Mouse (Mus musculus): Measurements from ENCODE around the gene Hint3. TPM values are rescaled to one million over a fixed set of nuclear protein-coding genes. Genes with fewer than 3 reads are reported as not detected.

The Hint3 gene
- 21.9 and 25.4 TPM in 2 replicates for polyA plus RNA-seq (2014; fragmentation: Nextera tagmentation; extraction: Ambion mirVana)

GRCm38 (mm10) chr10:30629513-30629912 is at the start of gene Hint3:
TSS of gene Hint3 (minus strand) at chr10:30629632.
- Histone ChIP-seq H3K4me1 (replicated peaks; ENCODE audit: control insufficient read depth, insufficient read depth, low read length) (no peaks in the 10 kb centered on the region), H3K27me3 (replicated peaks; ENCODE audit: control insufficient read depth, insufficient read depth, low read length) (no peaks in the 10 kb centered on the region), H3K27ac (ENCODE audit: low read depth) (no peak within 1 kb of the TSS), H3K9ac (ENCODE audit: low read length) (no peak within 1 kb of the TSS), H3K4me2 (ENCODE audit: low read length) (no peak within 1 kb of the TSS), H3K4me3 (ENCODE audit: low read depth, low read length) (no peak within 1 kb of the TSS), H3K36me3 (ENCODE audit: control insufficient read depth, insufficient read depth, low read length) (no peaks in the 10 kb centered on the region), H3K9me3 (ENCODE audit: control insufficient read depth, low read length) (no peaks in the 10 kb centered on the region)
- DNase-seq (ENCODE audit: low spot score) (no peak), ATAC-seq (replicated peaks; ENCODE audit: low FRiP score, low TSS enrichment, low read depth) (no peak)
- WGBS = 79% methylated on average over 3 of the region's 3 CpGs

- ATAC-seq (replicated peaks; ENCODE audit: low FRiP score, low TSS enrichment, low read depth) = no peak
- WGBS = 71% methylated on average over 2 of the region's 2 CpGs
- no peaks in the 10 kb centered on the region for H3K27me3 ChIP-seq (replicated peaks; ENCODE audit: control insufficient read depth, insufficient read depth, low read length)
Observed at GRCm38 (mm10) chr10:30678051-30678450, 48.6 kb upstream of the Hint3 start.

GRCm38 (mm10) chr10:30674825-30675224 is 45.4 kb upstream of the Hint3 start:
- ATAC-seq (replicated peaks; ENCODE audit: low FRiP score, low TSS enrichment, low read depth) (no peak), DNase-seq (ENCODE audit: low spot score) (no peak)
- no peaks in the 10 kb centered on the region for H3K27me3 ChIP-seq (replicated peaks; ENCODE audit: control insufficient read depth, insufficient read depth, low read length)
- no peaks in the 10 kb centered on the region for H3K4me1 ChIP-seq (replicated peaks; ENCODE audit: control insufficient read depth, insufficient read depth, low read length)
- no peaks in the 10 kb centered on the region for H3K36me3 ChIP-seq (ENCODE audit: control insufficient read depth, insufficient read depth, low read length)
- no peaks in the 10 kb centered on the region for H3K9me3 ChIP-seq (ENCODE audit: control insufficient read depth, low read length)
- H3K4me2 ChIP-seq (ENCODE audit: low read length) = no peak overlapping the region
- WGBS = 88% methylated on average over 3 of the region's 3 CpGs
- H3K4me3 ChIP-seq (ENCODE audit: low read depth, low read length) = no peak overlapping the region
- H3K27ac ChIP-seq (ENCODE audit: low read depth) = no peak overlapping the region
- no peak overlapping the region for H3K9ac ChIP-seq (ENCODE audit: low read length)

More at GRCm38 (mm10) chr10:30678051-30678450, 48.6 kb upstream of the Hint3 start:
- Histone ChIP-seq H3K4me1 (replicated peaks; ENCODE audit: control insufficient read depth, insufficient read depth, low read length) (no peaks in the 10 kb centered on the region), H3K36me3 (ENCODE audit: control insufficient read depth, insufficient read depth, low read length) (no peaks in the 10 kb centered on the region), H3K27ac (ENCODE audit: low read depth) (no peak overlapping the region), H3K9me3 (ENCODE audit: control insufficient read depth, low read length) (no peaks in the 10 kb centered on the region), H3K9ac (ENCODE audit: low read length) (no peak overlapping the region), H3K4me2 (ENCODE audit: low read length) (no peak overlapping the region), H3K4me3 (ENCODE audit: low read depth, low read length) (no peak overlapping the region)
- DNase-seq (ENCODE audit: low spot score) = no peak

- H3K27ac ChIP-seq (ENCODE audit: low read depth) = no peak overlapping the region
- DNase-seq (ENCODE audit: low spot score) (no peak), ATAC-seq (replicated peaks; ENCODE audit: low FRiP score, low TSS enrichment, low read depth) (no peak)
- no peaks in the 10 kb centered on the region for H3K27me3 ChIP-seq (replicated peaks; ENCODE audit: control insufficient read depth, insufficient read depth, low read length)
- no peaks in the 10 kb centered on the region for H3K36me3 ChIP-seq (ENCODE audit: control insufficient read depth, insufficient read depth, low read length)
- 91% methylated on average over 2 of the region's 2 CpGs for WGBS
- H3K9me3 ChIP-seq (ENCODE audit: control insufficient read depth, low read length) = no peaks in the 10 kb centered on the region
- H3K4me2 ChIP-seq (ENCODE audit: low read length) = no peak overlapping the region
- H3K4me3 ChIP-seq (ENCODE audit: low read depth, low read length) = no peak overlapping the region
- H3K9ac ChIP-seq (ENCODE audit: low read length) = no peak overlapping the region
- no peaks in the 10 kb centered on the region for H3K4me1 ChIP-seq (replicated peaks; ENCODE audit: control insufficient read depth, insufficient read depth, low read length)
Observed at GRCm38 (mm10) chr10:30666580-30666979, 37.1 kb upstream of the Hint3 start.

- H3K9ac ChIP-seq (ENCODE audit: low read length) = no peak overlapping the region
- 89% methylated on average over 6 of the region's 6 CpGs for WGBS
- no peak overlapping the region for H3K4me2 ChIP-seq (ENCODE audit: low read length)
- H3K4me3 ChIP-seq (ENCODE audit: low read depth, low read length) = no peak overlapping the region
- 0 out of 2 replicates have a peak, but pooled peaks cover 2% of the 10 kb centered on the region for H3K4me1 ChIP-seq (replicated peaks; ENCODE audit: control insufficient read depth, insufficient read depth, low read length)
- DNase-seq (ENCODE audit: low spot score) (no peak), ATAC-seq (replicated peaks; ENCODE audit: low FRiP score, low TSS enrichment, low read depth) (no peak)
- H3K9me3 ChIP-seq (ENCODE audit: control insufficient read depth, low read length) = no peaks in the 10 kb centered on the region
- H3K36me3 ChIP-seq (ENCODE audit: control insufficient read depth, insufficient read depth, low read length) = peaks cover 7% of the 10 kb centered on the region; the same call in 1 of the 2 replicates
- H3K27ac ChIP-seq (ENCODE audit: low read depth) = no peak overlapping the region
- H3K27me3 ChIP-seq (replicated peaks; ENCODE audit: control insufficient read depth, insufficient read depth, low read length) = no peaks in the 10 kb centered on the region
Observed at GRCm38 (mm10) chr10:30660564-30661328, 31.3 kb upstream of the Hint3 start.

GRCm38 (mm10) chr10:30655655-30656054 is 26.2 kb upstream of the Hint3 start:
- DNase-seq (ENCODE audit: low spot score) = peak; percentile 61
- WGBS = 11% methylated on average over 5 of the region's 5 CpGs

GRCm38 (mm10) chr10:30647681-30648080 is 18.2 kb upstream of the Hint3 start:
- 46% methylated on average over 2 of the region's 2 CpGs for WGBS
- no peak for ATAC-seq (replicated peaks; ENCODE audit: low FRiP score, low TSS enrichment, low read depth)

More at GRCm38 (mm10) chr10:30655655-30656054, 26.2 kb upstream of the Hint3 start:
- Histone ChIP-seq H3K4me2 (ENCODE audit: low read length) (peak overlapping the region; percentile 53), H3K36me3 (ENCODE audit: control insufficient read depth, insufficient read depth, low read length) (peaks cover 22% of the 10 kb centered on the region; the same call in 1 of the 2 replicates), H3K27me3 (replicated peaks; ENCODE audit: control insufficient read depth, insufficient read depth, low read length) (no peaks in the 10 kb centered on the region), H3K9me3 (ENCODE audit: control insufficient read depth, low read length) (no peaks in the 10 kb centered on the region), H3K9ac (ENCODE audit: low read length) (peak overlapping the region; percentile 30; the same call in 1 of the 2 replicates), H3K4me1 (replicated peaks; ENCODE audit: control insufficient read depth, insufficient read depth, low read length) (peaks cover 13% of the 10 kb centered on the region; the same call in 1 of the 2 replicates), H3K27ac (ENCODE audit: low read depth) (peak overlapping the region; percentile 22; the same call in 1 of the 2 replicates), H3K4me3 (ENCODE audit: low read depth, low read length) (peak overlapping the region; percentile 25)
- ATAC-seq (replicated peaks; ENCODE audit: low FRiP score, low TSS enrichment, low read depth) = peak; percentile 60

GRCm38 (mm10) chr10:30638216-30638615 is 8.8 kb upstream of the Hint3 start:
- H3K27me3 ChIP-seq (replicated peaks; ENCODE audit: control insufficient read depth, insufficient read depth, low read length) = no peaks in the 10 kb centered on the region
- ATAC-seq (replicated peaks; ENCODE audit: low FRiP score, low TSS enrichment, low read depth) (no peak), DNase-seq (ENCODE audit: low spot score) (no peak)
- H3K27ac ChIP-seq (ENCODE audit: low read depth) = no peak overlapping the region
- no peaks in the 10 kb centered on the region for H3K4me1 ChIP-seq (replicated peaks; ENCODE audit: control insufficient read depth, insufficient read depth, low read length)
- H3K9me3 ChIP-seq (ENCODE audit: control insufficient read depth, low read length) = no peaks in the 10 kb centered on the region
- no peak overlapping the region for H3K9ac ChIP-seq (ENCODE audit: low read length)
- WGBS = 74% methylated on average over 3 of the region's 3 CpGs
- no peaks in the 10 kb centered on the region for H3K36me3 ChIP-seq (ENCODE audit: control insufficient read depth, insufficient read depth, low read length)
- no peak overlapping the region for H3K4me3 ChIP-seq (ENCODE audit: low read depth, low read length)
- no peak overlapping the region for H3K4me2 ChIP-seq (ENCODE audit: low read length)

More at GRCm38 (mm10) chr10:30647681-30648080, 18.2 kb upstream of the Hint3 start:
- Histone ChIP-seq H3K4me1 (replicated peaks; ENCODE audit: control insufficient read depth, insufficient read depth, low read length) (no peaks in the 10 kb centered on the region), H3K4me3 (ENCODE audit: low read depth, low read length) (no peak overlapping the region), H3K4me2 (ENCODE audit: low read length) (no peak overlapping the region), H3K9me3 (ENCODE audit: control insufficient read depth, low read length) (no peaks in the 10 kb centered on the region), H3K9ac (ENCODE audit: low read length) (no peak overlapping the region), H3K27me3 (replicated peaks; ENCODE audit: control insufficient read depth, insufficient read depth, low read length) (no peaks in the 10 kb centered on the region), H3K36me3 (ENCODE audit: control insufficient read depth, insufficient read depth, low read length) (peaks cover 15% of the 10 kb centered on the region; the same call in 1 of the 2 replicates), H3K27ac (ENCODE audit: low read depth) (no peak overlapping the region)
- no peak for DNase-seq (ENCODE audit: low spot score)
